Mouse (Mus musculus) right cerebral cortex, postnatal 36 days (tissue): ENCODE measurements at regions not wholly inside any gene's neighbourhood (a gene's known extent, or its start where the extent isn't known, plus 50 kb on each side); places are given as distances from the start of the nearest gene placed in this dataset.

Experiments used
- DNase-seq, 2 experiments: peaks; one replicate each; pipeline ENCODE4 v3.0.0; 2022; ENCODE audit warnings: low spot score in 2 of 2, mixed read lengths in 1 of 2

- DNase-seq, result no peak
Measured at GRCm38 (mm10) chr12:13035108-13035741, 93.5 kb upstream of the Mycn start.

DNA sequence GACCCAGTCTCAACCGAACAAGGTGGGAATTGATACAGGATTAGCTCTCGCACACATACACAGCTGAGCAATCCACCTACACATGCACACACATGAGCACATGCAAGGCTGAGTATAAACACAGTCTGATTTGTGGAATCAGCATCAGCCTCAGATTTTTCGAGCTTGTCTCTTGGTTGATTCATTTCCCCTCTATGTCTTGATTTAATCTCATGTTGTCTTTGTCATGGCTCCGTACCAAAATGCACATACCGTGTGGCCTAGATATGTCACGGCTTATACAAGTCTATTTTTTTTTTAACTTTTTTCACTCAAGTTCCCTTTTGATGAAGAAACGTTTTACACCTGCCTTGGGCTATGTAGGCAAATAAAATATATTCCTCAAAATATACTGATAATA lies 88.6 kb upstream of the Mycn start:
- DNase-seq, result no peak

- no peak for DNase-seq
Measured at GRCm38 (mm10) chr12:13028086-13028485, 86.4 kb upstream of the Mycn start.

DNA sequence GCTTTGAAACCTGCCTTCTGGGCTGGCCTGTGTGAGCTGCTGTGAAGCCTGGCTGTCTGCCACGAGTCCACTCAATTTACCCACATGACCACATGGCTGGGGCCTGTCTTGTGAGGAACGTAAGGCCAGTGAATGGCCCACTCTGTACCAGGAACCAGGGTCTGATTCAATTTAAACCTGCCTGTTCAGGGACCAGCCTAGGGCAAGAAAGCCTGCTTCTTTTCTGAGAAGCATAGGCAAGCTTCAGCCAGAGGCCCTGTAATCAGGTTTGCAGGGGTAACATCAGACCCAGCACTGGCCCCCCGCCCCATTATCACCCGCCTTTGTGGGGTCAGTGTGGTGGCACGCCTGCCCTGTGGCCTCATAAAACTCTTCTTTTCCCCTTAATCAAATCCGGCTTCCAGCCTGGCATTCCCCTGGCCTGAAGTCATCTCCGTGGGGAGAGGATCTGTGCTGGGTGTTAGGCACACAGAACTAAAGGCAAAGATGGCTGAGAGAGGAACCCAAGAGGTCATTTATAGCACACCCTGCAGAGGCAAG lies 84.4 kb upstream of the Mycn start:
- no peak for DNase-seq

- DNase-seq, result no peak
Measured at GRCm38 (mm10) chr12:13024215-13024841, 82.6 kb upstream of the Mycn start.

GRCm38 (mm10) chr12:13011023-13011761 lies 69.5 kb upstream of the Mycn start:
- DNase-seq, result no peak

- no peak for DNase-seq
Measured at GRCm38 (mm10) chr12:13010405-13010804, 68.7 kb upstream of the Mycn start.

DNA sequence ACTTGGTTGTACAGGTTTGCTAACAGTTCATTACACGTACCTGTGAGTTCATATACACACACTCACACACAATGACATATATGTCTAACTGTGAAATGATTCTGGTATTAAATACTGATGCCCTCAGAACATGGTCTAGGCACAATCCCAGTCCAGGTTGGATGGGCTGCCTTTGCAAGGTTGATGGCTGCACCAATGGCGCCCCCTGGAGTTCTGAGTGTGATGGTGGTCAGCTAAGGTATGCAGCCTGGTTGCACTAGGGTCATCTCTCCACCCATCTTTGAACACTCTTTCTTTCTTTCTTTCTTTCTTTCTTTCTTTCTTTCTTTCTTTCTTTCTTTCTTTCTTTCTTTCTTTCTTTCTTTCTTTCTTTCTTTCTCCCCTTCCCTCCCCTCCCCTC lies 67.8 kb upstream of the Mycn start:
- no peak for DNase-seq

DNA sequence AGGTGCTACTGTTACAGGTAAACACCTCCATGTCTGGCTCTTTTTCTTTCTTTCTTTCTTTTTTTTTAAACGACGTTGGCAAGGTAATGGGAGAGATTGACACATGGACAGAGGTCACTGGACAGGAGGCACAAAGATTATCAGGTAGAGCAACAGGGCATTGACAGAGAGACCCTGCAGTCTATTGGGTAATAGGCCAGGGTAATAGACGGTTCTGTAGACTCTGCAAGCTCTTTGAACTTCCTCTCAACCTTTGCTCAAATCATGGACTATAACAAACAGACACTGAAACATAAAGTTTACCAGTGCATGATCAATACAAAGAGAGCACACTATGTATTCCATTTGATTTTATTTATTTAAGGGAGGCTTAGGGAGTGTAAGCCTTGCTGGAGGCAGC lies 61.0 kb upstream of the Mycn start:
- DNase-seq, result no peak

DNA sequence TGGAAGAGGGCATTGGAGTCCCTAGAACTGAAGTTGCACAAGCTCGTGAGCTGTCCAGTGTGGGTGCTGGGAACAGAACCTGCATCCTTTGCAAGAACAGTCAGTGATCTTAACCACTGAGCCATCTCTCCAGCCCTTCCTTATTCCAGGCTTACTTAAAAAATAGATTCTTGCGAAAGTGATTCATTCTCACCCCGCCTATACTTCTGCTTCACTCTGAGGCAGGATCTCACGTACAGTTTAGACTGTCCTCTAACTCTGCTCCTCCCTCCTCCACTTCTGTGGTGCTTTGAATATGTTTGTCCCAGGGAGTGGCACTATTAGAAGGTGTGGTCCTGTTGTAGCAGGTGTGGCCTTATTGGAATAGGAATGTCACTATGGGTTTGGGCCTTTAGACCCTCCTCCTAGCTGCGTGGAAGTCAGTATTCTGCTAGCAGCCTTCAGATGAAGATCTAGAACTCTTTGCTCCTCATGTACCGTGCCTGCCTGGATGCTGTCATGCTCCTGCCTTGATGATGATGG lies 60.4 kb upstream of the Mycn start:
- no peak for DNase-seq

- no peak for DNase-seq
Measured at GRCm38 (mm10) chr12:12995974-12996361, 54.3 kb upstream of the Mycn start.

DNA sequence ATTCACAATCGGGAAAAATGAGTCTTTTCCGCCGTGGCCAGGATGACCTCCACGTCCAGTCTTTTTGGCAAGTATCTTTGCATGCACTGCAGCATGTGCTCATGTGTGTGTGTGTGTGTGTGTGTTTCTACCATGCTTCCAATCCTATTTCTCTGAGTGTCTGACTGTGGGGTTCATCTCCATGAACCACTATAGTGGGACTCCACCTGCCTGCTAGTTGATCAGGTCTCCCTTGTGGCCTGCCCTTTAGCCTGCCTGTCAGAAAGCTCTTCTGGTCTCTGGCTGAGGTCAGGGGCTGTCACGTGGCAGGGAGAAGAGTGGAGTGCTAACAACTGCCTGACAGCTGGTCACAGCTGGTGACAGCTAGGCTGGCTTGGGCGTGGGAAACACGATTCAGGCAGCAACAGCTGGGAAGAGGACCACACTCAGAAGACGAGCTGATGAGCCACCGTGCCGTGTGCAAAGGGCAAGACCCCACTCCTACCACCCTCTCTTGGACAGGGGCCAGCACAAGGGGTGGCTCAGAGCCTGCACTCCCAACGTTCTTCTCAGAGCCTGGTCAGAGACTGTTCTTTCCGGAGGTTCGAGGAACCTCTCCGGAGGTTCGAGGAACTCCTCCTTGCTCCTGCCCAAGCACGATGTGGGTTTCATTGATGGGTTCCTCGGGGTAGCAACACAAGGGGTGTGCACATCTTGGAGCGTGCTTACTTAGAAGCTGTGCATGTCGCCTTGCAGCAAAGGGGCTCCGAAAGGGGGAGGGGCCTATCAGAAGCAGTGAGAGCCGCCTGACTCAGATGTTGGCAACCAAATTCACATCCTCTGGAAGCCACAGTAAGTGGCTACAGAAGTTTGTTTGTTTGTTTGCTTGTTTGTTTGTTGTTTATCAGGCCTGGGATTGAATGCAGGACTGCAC lies 53.6 kb upstream of the Mycn start:
- DNase-seq, result no peak

DNA sequence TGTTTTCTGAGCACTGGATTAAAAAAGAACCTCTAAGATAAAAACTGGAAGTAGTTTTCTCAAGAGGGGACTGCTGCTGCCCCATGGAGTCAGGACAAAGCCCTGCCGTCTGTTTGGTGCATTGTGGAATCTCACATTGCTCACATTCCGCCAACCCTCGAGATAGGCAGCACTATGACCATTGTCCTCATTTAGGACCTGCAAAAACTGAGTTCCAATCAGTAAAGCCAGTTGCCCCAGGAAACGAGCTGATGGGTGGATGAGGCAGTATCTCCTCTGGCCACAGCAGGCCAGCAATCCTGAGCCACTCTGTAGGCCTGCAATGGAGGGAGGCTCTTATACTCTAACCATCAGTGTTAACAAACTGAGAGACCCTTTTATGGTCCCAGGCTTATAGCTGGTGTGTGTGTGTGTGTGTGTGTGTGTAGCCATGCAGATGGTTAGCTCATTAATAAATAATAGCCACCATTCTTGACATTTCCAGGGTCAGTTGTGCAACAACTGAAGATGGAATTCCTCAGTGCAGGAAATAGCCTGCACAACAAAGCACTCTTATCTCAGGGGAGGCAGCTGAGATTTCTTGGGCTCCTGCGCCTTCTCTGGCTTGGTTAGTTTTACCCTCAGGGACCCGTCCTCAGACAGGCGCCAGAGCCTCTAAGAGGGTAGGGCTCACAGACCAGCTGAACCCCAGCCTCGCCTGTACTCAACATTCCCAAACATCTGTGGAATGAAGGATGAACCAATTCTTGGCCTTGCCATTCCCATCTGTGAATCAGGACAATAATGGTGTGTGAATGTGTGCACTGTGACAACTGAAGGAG lies 52.4 kb upstream of the Mycn start:
- DNase-seq, result no peak
